Mouse (Mus musculus) left cerebral cortex, postnatal 14 days (tissue): ENCODE data around the gene Grm4. TPM values are rescaled to one million over a fixed set of nuclear protein-coding genes. Genes with fewer than 3 reads are reported as not detected.

Experiments
- DNase-seq, 2 experiments: peaks; one replicate each; pipeline ENCODE4 v3.0.0; 2021 to 2022; ENCODE audit warnings: low spot score in 2 of 2, mixed read lengths in 1 of 2
- intact Hi-C: fragments of 180-260 bp; cut with DNase I; formaldehyde crosslinking; loops from one replicate; pipeline ENCODE4 v1.15.1; 2025
- total RNA-seq, 2 experiments: library from RNA; stranded (reverse); gene quantifications; 2 replicates each; pipeline ENCODE4 v1.2.3; 2021

Grm4 gene
- total RNA-seq, 2 experiments from 2014 or later = 24.1 to 25.6 TPM

- intact Hi-C loops = no loop called here
- DNase-seq = no peak
These were observed 63.2 kb downstream of the Grm4 start for GRCm38 (mm10) chr17:27457863-27458494.

DNA sequence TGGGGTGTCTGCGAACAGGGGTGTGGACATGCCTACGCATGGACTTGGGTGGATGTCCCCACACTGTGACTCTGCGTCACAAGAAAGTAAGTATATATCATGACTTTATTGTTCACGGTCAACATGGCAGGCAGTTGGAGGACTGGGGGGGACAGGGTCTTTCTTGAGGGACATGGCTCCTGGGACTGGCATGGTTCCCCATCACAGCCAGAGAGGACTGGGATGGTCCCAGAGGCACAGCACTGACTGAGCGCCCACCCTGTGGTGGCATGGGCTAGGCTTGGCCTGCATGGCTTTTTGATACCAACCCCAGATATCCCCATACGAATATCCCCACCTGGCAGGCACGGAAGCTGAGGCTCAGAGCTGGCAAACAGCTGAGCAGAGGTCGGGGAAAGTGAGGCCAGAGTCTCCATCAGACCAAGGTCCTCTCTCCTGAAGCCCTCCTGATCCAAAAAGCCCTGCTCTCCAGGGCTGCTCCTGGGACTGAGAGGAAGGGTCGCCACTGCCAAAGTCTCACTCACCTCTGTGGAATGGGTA is 64.1 kb downstream of the Grm4 start:
- no peak for DNase-seq
- intact Hi-C loops = no loop called here

GRCm38 (mm10) chr17:27456364-27456763 is 64.8 kb downstream of the Grm4 start:
- intact Hi-C loops = no loop called here
- DNase-seq = no peak

DNA sequence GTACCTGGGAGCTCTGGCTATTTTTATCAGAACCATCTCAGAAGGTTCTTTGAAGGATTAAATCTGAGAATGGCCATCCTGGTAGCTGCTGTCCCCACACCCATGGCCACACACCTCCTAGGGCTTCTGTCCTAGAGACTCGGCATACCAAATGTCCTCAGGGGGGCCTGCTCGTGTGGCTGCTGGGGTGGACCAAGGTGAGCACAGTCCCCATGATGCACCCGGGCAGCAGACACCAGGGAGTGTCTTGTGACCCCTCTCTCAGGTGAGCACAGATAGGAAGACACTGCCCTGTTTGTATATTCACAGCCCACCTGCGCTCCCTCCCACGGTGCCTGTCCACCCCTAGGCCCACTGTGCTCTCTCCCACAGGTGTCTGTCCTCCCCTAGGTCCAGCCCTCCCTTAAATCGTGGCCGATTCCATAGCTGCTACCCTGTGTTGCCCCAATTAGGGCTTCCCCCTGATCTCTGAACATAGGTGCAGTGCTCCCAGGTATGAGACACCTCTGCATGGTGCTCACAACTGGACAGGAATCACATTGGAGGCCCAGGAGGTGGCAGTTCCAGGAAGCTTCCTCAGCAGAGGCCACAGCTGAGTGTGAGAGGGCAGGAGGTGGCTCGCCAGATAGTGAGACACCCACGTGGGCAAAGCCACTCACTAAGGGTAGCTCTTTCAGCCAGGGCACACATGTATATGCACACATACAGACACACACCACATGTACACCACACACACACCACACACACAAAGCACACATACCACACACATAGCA is 66.0 kb downstream of the Grm4 start:
- no peak for DNase-seq
- intact Hi-C loops = no loop called here

DNA sequence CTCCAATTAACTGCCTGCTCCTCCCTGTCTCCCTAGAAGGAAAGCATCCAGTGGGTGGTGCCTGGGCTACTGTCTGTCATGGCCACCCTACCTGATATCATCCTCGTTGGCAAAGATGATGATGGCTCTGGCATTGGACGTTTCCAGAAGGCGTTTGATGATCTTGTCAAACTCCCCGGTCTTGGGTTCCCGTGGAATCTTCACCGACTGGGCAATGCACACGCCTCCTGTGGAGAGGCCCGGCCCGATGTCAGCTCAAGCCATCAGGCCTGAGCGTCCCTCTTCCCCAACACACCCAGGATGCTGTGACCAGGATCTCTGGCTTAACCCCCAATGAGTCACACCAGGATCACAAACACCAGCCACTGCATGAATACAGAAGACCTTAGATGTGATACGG is 66.8 kb downstream of the Grm4 start:
- no peak for DNase-seq
- intact Hi-C loops = no loop called here

DNA sequence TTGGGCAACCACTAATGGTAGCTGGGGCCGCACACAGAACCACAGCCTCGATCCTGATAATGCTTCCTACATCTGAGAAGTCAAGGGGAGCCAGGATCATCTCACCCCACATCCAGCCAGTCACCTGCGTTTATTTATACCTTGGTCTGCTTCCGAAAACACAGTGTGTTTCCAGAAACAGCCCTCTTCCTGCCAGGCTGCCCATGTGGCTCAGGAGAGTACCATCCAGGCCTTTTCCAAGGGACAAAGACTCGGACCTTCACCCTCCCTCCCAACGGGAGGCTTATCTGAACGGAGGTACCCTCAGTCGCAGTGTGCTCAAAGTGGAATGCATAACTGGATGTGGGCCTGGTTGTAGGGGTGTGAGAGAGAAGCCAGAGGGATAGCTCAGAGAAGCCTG is 68.2 kb downstream of the Grm4 start:
- DNase-seq = no peak
- intact Hi-C loops = no loop called here

DNA sequence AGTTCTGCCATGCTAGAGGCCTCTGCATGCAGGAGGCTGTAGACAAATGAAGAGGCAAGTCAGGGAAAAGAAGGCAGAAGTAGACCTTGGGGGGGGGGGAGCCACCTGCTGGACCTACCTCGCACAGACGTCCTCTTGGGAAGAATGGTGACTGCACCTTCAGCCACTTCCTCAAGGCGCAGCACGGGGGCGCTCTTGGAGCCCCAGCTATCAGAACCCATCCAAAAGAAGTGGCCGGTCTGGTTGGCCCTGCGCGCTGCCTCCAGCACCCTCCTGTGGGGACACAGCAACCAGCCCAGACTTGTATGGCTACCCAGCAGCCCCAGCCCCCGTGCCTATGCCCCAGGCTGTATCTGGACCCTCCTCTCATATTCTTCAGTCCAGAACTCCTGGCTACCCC is 69.4 kb downstream of the Grm4 start:
- intact Hi-C loops = no loop called here

GRCm38 (mm10) chr17:27451216-27451615 is 70.0 kb downstream of the Grm4 start:
- intact Hi-C loops = no loop called here
- no peak for DNase-seq

More for the DNA sequence above, 69.4 kb downstream of the Grm4 start:
- DNase-seq = no peak

GRCm38 (mm10) chr17:27449757-27450330 is 71.4 kb downstream of the Grm4 start:
- intact Hi-C loops = no loop called here
- no peak for DNase-seq

- intact Hi-C loops = no loop called here
- DNase-seq = no peak
These were observed 72.5 kb downstream of the Grm4 start for GRCm38 (mm10) chr17:27448749-27449148.

DNA sequence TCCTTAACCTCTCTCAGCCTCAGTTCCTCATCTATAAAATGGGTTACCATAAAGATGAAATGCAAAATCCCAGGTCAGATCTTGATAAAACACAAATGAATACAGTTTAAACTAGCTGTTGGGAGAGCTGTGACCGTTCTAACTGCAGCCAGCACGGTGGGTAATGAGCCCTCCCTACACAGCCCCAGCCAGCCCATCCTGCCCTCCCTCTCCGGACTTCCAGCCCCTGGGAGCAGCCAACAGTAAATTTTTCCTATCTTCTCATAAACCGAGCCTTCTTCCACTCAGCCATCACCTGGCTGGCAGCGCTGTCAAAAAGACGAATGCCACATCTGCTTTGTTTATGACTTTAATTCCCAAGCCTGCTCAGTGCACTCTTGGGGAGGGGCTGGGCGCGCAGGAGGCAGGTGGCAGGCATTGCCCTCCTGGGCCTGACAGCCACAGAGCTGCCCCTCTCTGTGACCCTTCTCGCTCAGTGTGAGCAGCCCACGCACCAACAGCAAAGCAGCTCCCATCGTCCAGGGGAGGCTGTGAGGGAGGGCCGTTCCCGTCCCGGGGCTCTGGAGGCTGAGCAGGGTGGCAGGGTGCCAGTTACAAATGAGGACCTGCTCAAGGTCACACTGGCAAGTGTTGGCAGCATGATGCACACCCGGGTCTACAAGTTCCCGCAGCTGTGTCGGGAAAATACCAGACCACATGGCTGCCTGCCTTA is 75.7 kb downstream of the Grm4 start:
- no peak for DNase-seq
- intact Hi-C loops = no loop called here

DNA sequence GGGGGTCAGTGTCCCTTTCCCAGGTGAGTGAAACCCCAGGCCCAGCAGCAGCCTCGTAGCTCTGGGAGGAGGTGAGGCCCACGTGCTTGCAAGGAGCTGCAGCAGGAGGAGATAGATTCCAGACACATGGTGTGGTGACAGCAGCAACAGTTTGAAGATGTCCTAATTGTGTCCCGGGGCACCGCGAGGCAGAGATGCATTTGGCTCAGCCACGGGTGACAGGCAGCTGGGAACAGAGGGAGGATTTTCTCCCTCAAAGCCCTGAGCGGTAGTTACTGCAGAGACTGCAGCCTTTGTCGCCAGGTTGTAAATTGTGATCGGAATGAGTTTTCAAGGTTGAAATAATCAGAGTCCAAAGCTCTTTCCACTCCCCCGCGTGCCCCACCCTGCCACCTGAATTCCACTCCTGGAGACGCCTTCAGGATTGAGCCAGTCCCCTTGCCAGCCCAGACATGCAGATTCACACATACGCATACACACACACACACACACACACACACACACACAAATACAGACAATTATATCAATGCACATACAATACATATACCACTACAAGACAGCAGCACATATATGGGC is 78.6 kb downstream of the Grm4 start:
- no peak for DNase-seq
- intact Hi-C loops = no loop called here

DNA sequence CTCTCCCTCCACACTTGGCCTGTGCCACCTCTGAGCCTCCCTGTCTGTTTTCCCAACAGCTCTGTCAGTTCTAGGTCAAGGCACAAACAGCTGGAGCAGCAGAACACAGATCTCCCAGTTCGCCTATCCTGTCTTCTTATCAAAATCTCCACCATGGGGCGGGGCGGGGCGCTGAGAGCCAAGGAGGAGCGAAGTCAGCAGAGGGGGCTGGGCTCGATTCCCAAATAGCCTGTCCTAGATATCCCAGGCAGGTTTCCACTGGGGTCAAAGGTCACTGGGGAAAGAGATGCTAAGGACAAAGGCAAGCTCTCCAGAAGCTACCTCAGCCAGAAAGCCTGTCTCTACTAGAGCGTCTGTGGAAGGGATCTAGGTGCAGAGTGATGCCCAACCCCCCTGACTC is 79.4 kb downstream of the Grm4 start:
- intact Hi-C loops = no loop called here
- no peak for DNase-seq

DNA sequence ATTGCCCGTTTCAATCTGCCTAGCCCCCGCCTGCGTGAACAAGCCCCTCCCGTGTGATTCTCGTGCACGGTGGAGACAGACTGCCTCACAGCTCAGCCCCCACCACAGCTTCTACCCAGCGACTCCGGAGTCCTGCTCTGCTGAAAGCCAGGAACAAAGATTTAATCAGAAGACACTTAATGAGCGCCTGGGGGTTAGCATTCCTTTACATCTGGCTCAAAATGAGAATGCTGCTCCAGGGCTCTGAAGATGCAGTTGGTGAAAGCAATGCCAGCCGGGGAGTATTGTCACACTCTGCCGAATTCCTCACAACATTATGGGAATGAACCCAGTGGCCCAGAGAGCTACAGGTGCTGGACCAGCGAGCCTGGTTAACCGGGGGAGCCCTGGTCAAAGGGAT is 85.4 kb downstream of the Grm4 start:
- intact Hi-C loops = no loop called here
- DNase-seq = no peak

DNA sequence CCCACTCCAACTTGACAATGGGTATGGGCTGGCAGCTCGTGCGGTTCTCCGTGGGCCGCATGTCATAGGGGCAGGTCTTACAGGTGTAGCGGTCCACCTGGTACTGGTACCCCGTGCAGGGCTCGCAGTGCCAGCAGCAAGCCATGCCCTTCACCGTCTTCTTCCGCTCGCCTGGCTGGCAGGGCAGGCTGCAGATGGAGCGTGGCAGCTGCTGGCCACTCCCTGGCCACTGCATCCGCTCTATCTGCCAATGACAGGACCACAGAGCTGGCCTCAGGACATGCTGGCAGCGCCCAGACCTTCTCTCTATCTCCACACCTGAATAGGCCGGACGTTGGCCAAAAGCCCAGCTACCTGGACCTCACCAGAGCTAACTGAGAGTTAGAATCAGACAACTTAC is 86.0 kb downstream of the Grm4 start:
- DNase-seq = no peak
- intact Hi-C loops = no loop called here

DNA sequence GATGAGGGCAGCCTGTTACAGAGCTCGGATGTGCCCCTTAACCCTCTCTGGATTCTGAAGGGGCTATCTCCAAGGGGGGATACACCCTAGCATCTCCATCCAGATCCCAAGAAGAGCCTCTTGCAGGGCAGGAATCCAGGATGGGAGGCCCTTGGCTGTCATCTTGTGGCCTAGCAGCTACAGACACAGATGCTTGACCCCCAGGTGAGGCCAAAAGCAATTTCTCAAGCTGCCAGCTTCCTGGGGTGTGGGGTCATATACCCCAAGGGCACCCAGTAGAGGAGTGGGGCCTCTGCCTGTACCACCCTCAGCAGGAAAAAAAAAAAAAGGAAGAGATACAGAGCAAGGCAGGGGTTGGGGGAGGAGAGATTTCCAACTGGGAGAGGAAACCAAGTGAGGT is 87.1 kb downstream of the Grm4 start:
- intact Hi-C loops = no loop called here
- DNase-seq = no peak

DNA sequence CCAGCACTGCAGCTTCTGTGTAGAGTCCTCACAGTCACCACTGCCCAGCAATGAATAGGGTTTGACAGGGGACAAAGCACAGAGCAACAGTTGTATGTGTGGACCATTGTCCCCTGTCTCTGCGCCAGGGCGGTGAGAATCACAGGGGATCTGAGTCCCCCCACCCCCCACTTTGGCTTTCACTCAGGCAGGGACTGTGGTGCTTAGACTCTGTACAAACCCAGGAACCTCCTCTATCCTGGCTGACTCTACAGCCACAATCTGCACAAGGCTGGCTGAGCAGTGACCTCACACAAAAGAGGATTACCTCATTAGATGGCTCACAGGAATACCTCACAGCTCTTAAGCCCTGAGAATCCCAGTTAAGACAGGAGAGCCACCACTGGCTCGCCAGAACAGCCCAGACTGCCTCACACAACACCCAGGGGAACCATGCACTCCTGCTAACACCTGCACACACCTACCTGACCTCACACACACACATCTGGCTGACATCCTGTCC is 88.0 kb downstream of the Grm4 start:
- peak in 1 of 2 experiments; percentile 26 for DNase-seq
- intact Hi-C loops = no loop called here

- intact Hi-C loops = no loop called here
- DNase-seq = no peak
These were observed 89.0 kb downstream of the Grm4 start for GRCm38 (mm10) chr17:27432145-27432650.

DNA sequence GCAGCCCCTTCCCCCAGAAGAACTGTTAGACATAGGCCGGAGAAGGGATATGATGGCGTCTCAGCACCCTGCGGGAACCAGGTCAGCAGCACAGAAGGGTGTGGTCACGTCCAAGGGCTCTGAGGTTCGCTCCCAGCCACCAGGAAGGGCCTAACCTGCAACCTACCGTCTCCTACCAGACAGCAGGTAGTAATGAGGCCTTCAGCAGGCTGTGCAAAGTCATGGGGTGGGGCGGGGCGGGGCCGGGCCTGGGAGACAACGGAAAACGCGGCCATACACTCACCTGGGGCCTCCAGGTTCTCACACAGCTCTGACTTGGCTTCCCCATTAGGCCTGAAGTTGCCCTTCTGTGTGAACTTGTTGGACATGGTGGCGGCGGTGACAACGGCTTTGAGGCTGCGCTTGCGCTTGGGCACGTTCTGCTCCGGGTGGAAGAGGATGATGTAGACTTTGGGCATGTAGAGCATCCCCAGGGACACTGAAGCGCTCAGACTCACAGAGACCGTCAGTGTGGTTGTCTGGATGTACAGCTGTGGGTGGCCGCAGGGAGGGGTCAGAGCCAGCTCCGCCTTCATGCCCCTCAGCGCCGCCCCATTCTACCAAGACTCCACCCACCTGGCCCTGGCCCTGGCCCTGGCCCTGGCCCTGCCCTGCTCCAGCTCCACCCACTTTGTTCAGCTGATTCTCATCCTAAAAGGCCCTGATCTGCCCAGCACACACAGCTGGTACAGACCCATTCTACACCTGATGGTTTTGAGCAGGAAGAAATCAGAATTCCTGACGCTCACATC is 90.0 kb downstream of the Grm4 start:
- DNase-seq = no peak
- intact Hi-C loops = no loop called here
